Mouse (Mus musculus): ENCODE measurements at regions not wholly inside any gene's neighbourhood (a gene's known extent, or its start where the extent isn't known, plus 50 kb on each side); places are given as distances from the start of the nearest gene placed in this dataset.

DNA sequence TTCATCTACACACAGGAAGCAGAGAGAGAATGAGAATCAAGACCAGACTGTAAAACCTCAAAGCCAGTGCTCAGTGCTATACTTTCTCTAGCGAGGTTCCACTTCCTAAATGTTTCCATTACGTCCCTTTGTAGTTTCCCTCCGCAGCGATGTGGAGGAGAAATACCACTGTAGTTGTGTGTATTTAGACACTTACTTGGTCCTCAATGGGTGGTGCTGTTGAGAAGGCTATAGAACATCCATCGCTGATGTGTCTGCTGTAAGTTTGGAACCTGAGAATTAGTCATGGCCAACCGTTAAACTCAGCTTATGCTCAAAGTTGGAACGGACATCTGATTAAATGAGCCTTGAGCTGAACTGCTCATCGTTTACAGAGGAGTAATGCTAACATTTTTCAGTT is 170.7 kb upstream of the Lyplal1 start:
- TF ChIP-seq ZNF384 (IDR thresholded peaks at IDR 0.05; ENCODE audit: low read depth, low read length) (no peak), GABPA (IDR thresholded peaks at IDR 0.05; ENCODE audit: low read depth, low read length) (no peak), CTCF (IDR thresholded peaks at IDR 0.05 in 2 of 3, conservative IDR thresholded peaks at IDR 0.05 in 1 of 3; ENCODE audit: control insufficient read depth in 1 of 3, insufficient read depth in 1 of 3, low read depth in 2 of 3, low read length in 3 of 3, poor library complexity in 1 of 3, severe bottlenecking in 1 of 3) (no peak), ZC3H11A (IDR thresholded peaks at IDR 0.05; ENCODE audit: low read depth, low read length) (no peak), GATA1 (IDR thresholded peaks at IDR 0.05; ENCODE audit: low read depth, low read length) (no peak), MAX (IDR thresholded peaks at IDR 0.05; ENCODE audit: low read length) (no peak), TAL1 (IDR thresholded peaks at IDR 0.05; ENCODE audit: low read length) (no peak), EP300 (IDR thresholded peaks at IDR 0.05; ENCODE audit: low read depth in 1 of 2, low read length in 2 of 2) (no peak), TBP (IDR thresholded peaks at IDR 0.05; ENCODE audit: low read depth, low read length) (no peak), ETS1 (IDR thresholded peaks at IDR 0.05; ENCODE audit: low read depth, low read length) (no peak), POLR2A (IDR thresholded peaks at IDR 0.05; ENCODE audit: control insufficient read depth in 1 of 2, insufficient read depth in 1 of 2, low read depth in 1 of 2, low read length in 2 of 2, poor library complexity in 1 of 2) (no peak), RCOR1 (IDR thresholded peaks at IDR 0.05; ENCODE audit: low read depth, low read length) (no peak), MAFK (IDR thresholded peaks at IDR 0.05; ENCODE audit: borderline replicate concordance, low read depth, low read length) (no peak), BHLHE40 (IDR thresholded peaks at IDR 0.05; ENCODE audit: borderline replicate concordance, low read depth, low read length) (no peak)

All from MEL (cell line).